Comparison of ENCODE assay signal across 8 mouse cellular contexts in the genomic region with DNA sequence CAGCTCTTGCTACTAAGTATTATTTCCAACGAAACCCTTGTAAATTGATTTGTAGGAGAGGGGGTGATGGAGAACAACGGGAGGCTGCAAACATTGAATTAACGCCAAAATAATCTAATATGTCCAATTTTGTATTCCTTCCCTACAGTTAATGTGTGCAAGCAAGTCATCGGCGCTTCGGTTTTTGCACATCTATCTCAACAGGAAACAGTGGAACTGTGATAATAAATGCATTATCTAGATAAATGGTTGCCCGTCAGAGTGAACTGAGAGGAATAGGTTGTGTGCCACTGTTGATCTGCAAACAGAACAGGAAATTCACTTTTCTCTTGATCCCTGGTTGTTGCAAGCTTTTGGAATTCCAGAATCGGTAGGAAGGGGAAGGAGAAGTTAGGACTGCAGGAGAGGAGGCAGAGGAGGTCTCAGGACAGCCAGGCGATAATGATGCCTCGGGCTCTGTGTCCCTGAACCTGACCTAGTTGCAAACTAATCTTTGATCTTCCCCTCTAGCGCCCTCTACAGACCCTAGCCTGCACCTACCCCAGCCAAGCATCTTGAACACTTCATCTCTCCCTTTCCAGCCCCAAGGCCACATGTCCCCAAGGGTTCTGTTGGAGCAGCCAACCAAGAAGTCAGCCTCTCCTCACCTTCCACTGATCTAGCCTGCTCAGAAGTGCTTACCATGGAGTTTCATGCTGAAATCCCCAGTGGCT.
DNase-seq lines count a peak whose midpoint lies in the region; ATAC-seq and TF ChIP-seq lines count a peak whose summit lies in the region.
"Had no signal": no experiment of that assay in that cellular context is flagged by ENCODE, and none has a peak within 500 bp of the region (broad histone marks: within the 10 kb centered on the region; RNA-seq: fewer than 3 reads in every experiment).

No protein-coding gene starts in this region.

- peak; percentile 25 for DNase-seq in kidney, postnatal 0 days (ENCODE audit: low spot score)
- peak; percentile 49 for DNase-seq in MEL-GATA-1-ER (ENCODE audit: extremely low read depth, low read depth)
- peak; percentile 18 for DNase-seq in c-Kit-positive CD71-negative TER-119-negative erythroid progenitor cells, embryonic 14.5 days (ENCODE audit: low read depth)
- peak; percentile 21 for DNase-seq in lung, embryonic 14.5 days
- DNase-seq in frontal cortex, postnatal 10 days (ENCODE audit: low spot score in 2 of 2): no peak
- no peak for DNase-seq in urinary bladder, postnatal 14 days (ENCODE audit: low spot score)

- H3K4me1 ChIP-seq in kidney, postnatal 0 days (replicated peaks; ENCODE audit: insufficient read depth, low read length): no peaks in the 10 kb centered on the region
- H3K4me1 ChIP-seq in kidney, embryonic 14.5 days (ENCODE audit: control insufficient read depth, insufficient read depth, low read length): no peaks in the 10 kb centered on the region
- H3K4me1 ChIP-seq in lung, embryonic 14.5 days (ENCODE audit: insufficient read depth): no peaks in the 10 kb centered on the region
- H3K4me1 ChIP-seq: embryonic facial prominence, embryonic 13.5 days had no signal

- TF ChIP-seq CTCF in kidney, postnatal 0 days (IDR thresholded peaks at IDR 0.05; ENCODE audit: low read depth): peak; percentile 55
- peak; percentile 36 for TF ChIP-seq CTCF in lung, embryonic 14.5 days (IDR thresholded peaks at IDR 0.05; ENCODE audit: low read depth)

- no peaks in the 10 kb centered on the region for H3K9me3 ChIP-seq in kidney, postnatal 0 days (replicated peaks; ENCODE audit: low read length)
- H3K9me3 ChIP-seq in kidney, embryonic 14.5 days (ENCODE audit: control insufficient read depth, low read length): no peaks in the 10 kb centered on the region
- H3K9me3 ChIP-seq in lung, embryonic 14.5 days (ENCODE audit: low read depth, low read length): no peaks in the 10 kb centered on the region
- H3K9me3 ChIP-seq: embryonic facial prominence, embryonic 13.5 days had no signal

- WGBS in kidney, postnatal 0 days: 60% methylated on average over 11 of the region's 11 CpGs
- 58% methylated on average over 11 of the region's 11 CpGs for WGBS in kidney, embryonic 14.5 days
- WGBS in lung, embryonic 14.5 days: 50% methylated on average over 11 of the region's 11 CpGs

- no peak overlapping the region for H3K4me3 ChIP-seq in kidney, postnatal 0 days (replicated peaks; ENCODE audit: low read depth, low read length)
- no peak overlapping the region for H3K4me3 ChIP-seq in kidney, embryonic 14.5 days (ENCODE audit: low read length)
- no peak overlapping the region for H3K4me3 ChIP-seq in lung, embryonic 14.5 days (ENCODE audit: low read depth, low read length)
- H3K4me3 ChIP-seq: embryonic facial prominence, embryonic 13.5 days had no signal

- no peak overlapping the region for H3K27ac ChIP-seq in kidney, postnatal 0 days
- H3K27ac ChIP-seq in kidney, embryonic 14.5 days (ENCODE audit: low read depth, low read length): no peak overlapping the region
- H3K27ac ChIP-seq in lung, embryonic 14.5 days (ENCODE audit: low read depth): no peak overlapping the region
- H3K27ac ChIP-seq: embryonic facial prominence, embryonic 13.5 days had no signal

- no peak for ATAC-seq in kidney, postnatal 0 days (replicated peaks; ENCODE audit: low FRiP score, low read depth)
- ATAC-seq in kidney, embryonic 14.5 days (ENCODE audit: low FRiP score, low TSS enrichment): no peak
- no peak for ATAC-seq in lung, embryonic 14.5 days (ENCODE audit: insufficient read depth)

- no peaks in the 10 kb centered on the region for H3K36me3 ChIP-seq in kidney, postnatal 0 days (ENCODE audit: insufficient read depth, low read length)
- no peaks in the 10 kb centered on the region for H3K36me3 ChIP-seq in kidney, embryonic 14.5 days (ENCODE audit: control insufficient read depth, insufficient read depth, low read length)
- H3K36me3 ChIP-seq in lung, embryonic 14.5 days (ENCODE audit: insufficient read depth): no peaks in the 10 kb centered on the region
- H3K36me3 ChIP-seq: embryonic facial prominence, embryonic 13.5 days had no signal

- no peak overlapping the region for H3K9ac ChIP-seq in kidney, postnatal 0 days (ENCODE audit: low read depth, low read length)
- H3K9ac ChIP-seq in kidney, embryonic 14.5 days (ENCODE audit: low read depth, low read length): no peak overlapping the region
- H3K9ac ChIP-seq in lung, embryonic 14.5 days: no peak overlapping the region
- H3K9ac ChIP-seq: embryonic facial prominence, embryonic 13.5 days had no signal

- no peak overlapping the region for H3K4me2 ChIP-seq in kidney, postnatal 0 days (ENCODE audit: low read length)
- no peak overlapping the region for H3K4me2 ChIP-seq in kidney, embryonic 14.5 days (replicated peaks; ENCODE audit: low read depth, low read length)
- no peak overlapping the region for H3K4me2 ChIP-seq in lung, embryonic 14.5 days
- H3K4me2 ChIP-seq: embryonic facial prominence, embryonic 13.5 days had no signal

- H3K27me3 ChIP-seq in kidney, postnatal 0 days (ENCODE audit: insufficient read depth, low read length): no peaks in the 10 kb centered on the region
- H3K27me3 ChIP-seq in kidney, embryonic 14.5 days (ENCODE audit: control insufficient read depth, insufficient read depth, low read length): no peaks in the 10 kb centered on the region
- no peaks in the 10 kb centered on the region for H3K27me3 ChIP-seq in lung, embryonic 14.5 days (ENCODE audit: insufficient read depth, low read length)
- H3K27me3 ChIP-seq: embryonic facial prominence, embryonic 13.5 days had no signal

Comparison
In these comparisons a context has a peak if more than half of its experiments do, and no peak if none do; other contexts are left out.
1. DNase-seq: peak in kidney, postnatal 0 days (single experiment), MEL-GATA-1-ER (single experiment), c-Kit-positive CD71-negative TER-119-negative erythroid progenitor cells, embryonic 14.5 days (single experiment) and lung, embryonic 14.5 days (single experiment); none in frontal cortex, postnatal 10 days (0 of 2) and urinary bladder, postnatal 14 days (single experiment).